Mouse (Mus musculus): Measurements from ENCODE around the gene Samd4b. TPM values are rescaled to one million over a fixed set of nuclear protein-coding genes. Genes with fewer than 3 reads are reported as not detected.

Gene Samd4b
- total and polyA plus RNA-seq, 2 experiments from 2014 or later, result 19.7 to 60.5 TPM

DNA sequence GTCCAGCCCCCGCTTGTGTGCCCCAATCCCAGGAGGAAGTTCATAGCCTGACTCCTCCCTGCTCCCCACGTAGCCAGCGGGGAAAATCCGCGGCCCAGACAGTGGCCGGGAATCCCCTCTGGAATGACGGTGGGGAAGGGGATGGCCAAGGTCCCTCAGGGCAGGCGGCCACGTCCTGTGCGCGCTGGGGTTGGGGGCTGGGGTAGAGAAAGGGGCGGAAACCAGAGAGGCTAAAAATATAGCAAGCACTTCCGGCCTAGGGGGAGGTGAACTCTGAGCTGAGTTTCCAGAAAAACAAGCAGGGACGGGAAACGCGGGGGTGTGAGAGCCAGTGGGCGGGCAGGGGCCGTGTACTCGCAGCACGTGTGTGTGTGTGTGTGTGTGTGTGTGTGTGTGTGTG lies 216.0 kb downstream of the Samd4b start:
- H3K27me3 ChIP-seq (ENCODE audit: insufficient read depth, low read length), result no peaks in the 10 kb centered on the region
- H3K4me1 ChIP-seq (ENCODE audit: insufficient read depth, low read length), result peaks cover 7% of the 10 kb centered on the region
- H3K4me3 ChIP-seq (ENCODE audit: low read length), result peak overlapping the region; percentile 22; the same call in 1 of the 2 replicates
- WGBS, result 6% methylated on average over 20 of the region's 20 CpGs
- TF ChIP-seq CTCF (IDR thresholded peaks at IDR 0.05; ENCODE audit: low read depth), result no peak
- H3K9ac ChIP-seq (replicated peaks; ENCODE audit: low read length), result no peak overlapping the region; the same call in 1 of the 2 replicates
- ATAC-seq (peak; percentile 2; the same call in 1 of the 2 replicates), DNase-seq (ENCODE audit: low spot score) (peak; percentile 39)
- no peaks in the 10 kb centered on the region for H3K36me3 ChIP-seq (ENCODE audit: insufficient read depth, low read length)
- H3K9me3 ChIP-seq (ENCODE audit: low read length), result no peaks in the 10 kb centered on the region
- H3K27ac ChIP-seq, result peak overlapping the region; percentile 76
- H3K4me2 ChIP-seq (ENCODE audit: low read depth, low read length), result peak overlapping the region; percentile 49

DNA sequence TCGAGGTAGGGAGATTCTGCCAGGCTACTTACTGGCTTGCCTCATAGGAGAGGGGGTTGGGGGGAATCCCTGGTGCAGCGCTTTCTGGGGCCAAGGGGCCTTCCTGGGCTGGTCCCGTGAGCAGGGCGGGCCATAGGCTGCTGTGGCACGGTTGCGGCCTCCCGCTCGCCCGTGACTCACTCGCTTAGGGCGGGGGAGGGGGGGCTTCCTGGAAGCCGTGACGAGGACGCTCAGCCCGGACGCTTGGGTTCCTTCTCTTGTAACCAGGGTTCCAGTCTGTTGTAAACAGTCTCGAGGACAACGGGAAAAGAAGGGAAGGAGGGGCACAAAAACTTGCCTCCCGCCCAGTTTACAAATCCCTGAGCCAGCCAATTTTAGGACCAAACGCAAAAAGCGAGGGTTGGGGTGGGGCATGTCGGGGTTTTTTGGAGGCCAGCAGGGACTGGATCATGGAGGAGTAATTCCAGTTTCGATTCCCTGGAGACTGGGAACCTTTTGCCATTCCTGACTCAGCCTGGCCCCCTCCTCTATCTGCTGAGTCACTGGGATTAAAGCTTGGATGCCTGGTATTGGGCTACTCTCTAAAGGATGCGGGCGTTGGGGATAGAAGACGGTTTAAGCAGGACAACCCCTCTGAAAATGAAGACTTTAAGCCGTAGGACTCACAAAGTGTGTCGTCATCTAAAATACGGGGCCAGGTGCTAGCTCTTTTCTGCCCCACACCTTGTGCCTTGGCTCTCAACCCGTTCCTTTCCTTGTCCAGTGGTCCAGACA lies 216.7 kb downstream of the Samd4b start:
- Histone ChIP-seq H3K27ac (peak overlapping the region; percentile 76), H3K9me3 (ENCODE audit: low read length) (no peaks in the 10 kb centered on the region), H3K4me2 (ENCODE audit: low read depth, low read length) (peak overlapping the region; percentile 49), H3K36me3 (ENCODE audit: insufficient read depth, low read length) (no peaks in the 10 kb centered on the region), H3K9ac (replicated peaks; ENCODE audit: low read length) (peak overlapping the region; percentile 21; the same call in 1 of the 2 replicates), H3K4me1 (ENCODE audit: insufficient read depth, low read length) (peaks cover 10% of the 10 kb centered on the region), H3K4me3 (ENCODE audit: low read length) (no peak overlapping the region), H3K27me3 (ENCODE audit: insufficient read depth, low read length) (no peaks in the 10 kb centered on the region)
- peak; percentile 39; the same call in 1 of the 2 replicates for ATAC-seq
- DNase-seq (ENCODE audit: low spot score), result peak; percentile 49
- 11% methylated on average over 30 of the region's 30 CpGs for WGBS
- no peak for TF ChIP-seq CTCF (IDR thresholded peaks at IDR 0.05; ENCODE audit: low read depth)

DNA sequence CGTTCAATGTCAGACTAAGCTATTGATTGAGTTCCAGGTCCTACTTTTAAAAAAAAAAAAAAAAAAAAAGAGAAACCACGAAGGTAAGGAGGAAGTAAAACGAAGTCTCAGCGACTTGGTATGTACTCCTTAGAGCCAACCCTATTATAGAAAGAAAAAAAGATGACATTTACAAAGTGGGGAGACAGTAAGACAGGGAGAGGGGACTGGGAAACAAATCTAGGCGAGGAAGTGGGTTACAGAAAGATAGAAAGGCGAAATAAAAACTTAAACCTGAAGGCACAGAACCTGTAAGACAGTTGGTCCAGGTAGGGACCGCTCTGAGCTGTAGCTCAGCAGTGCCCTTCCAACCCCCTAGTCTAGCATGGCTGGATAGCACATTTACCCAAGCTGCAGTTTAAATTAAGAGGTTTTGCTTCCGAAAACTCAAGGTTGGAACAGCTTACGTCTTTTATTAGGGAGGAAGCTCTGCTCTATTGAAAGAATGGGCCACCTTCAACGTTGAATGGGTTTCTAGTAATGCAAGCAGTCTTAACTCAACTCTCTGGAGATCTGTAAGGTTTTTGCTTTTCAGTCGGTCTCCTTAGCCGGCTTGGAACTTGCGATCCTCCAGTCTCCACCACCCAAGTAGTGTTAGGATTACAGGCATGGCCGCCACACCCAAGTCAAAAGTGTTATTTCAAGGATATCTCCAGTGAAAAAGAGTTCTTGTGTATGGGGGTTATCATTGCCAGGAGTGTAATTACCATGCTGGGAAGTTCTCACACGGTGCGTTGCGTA lies 217.5 kb downstream of the Samd4b start, which contains the start of gene Zfp36:
TSS of gene Zfp36 (minus strand) at position 17 of the 780 bp plus-strand sequence.
- Histone ChIP-seq H3K9ac (replicated peaks; ENCODE audit: low read length) (peak within 1 kb of the TSS; percentile 70), H3K4me2 (ENCODE audit: low read depth, low read length) (peak within 1 kb of the TSS; percentile 78), H3K4me1 (ENCODE audit: insufficient read depth, low read length) (peaks cover 12% of the 10 kb centered on the region), H3K27me3 (ENCODE audit: insufficient read depth, low read length) (no peaks in the 10 kb centered on the region), H3K27ac (peak within 1 kb of the TSS; percentile 78), H3K9me3 (ENCODE audit: low read length) (no peaks in the 10 kb centered on the region), H3K36me3 (ENCODE audit: insufficient read depth, low read length) (no peaks in the 10 kb centered on the region), H3K4me3 (ENCODE audit: low read length) (peak within 1 kb of the TSS; percentile 55)
- WGBS, result 54% methylated on average over 17 of the region's 17 CpGs
- DNase-seq (ENCODE audit: low spot score) (no peak), ATAC-seq (no peak)
- no peak for TF ChIP-seq CTCF (IDR thresholded peaks at IDR 0.05; ENCODE audit: low read depth)

DNA sequence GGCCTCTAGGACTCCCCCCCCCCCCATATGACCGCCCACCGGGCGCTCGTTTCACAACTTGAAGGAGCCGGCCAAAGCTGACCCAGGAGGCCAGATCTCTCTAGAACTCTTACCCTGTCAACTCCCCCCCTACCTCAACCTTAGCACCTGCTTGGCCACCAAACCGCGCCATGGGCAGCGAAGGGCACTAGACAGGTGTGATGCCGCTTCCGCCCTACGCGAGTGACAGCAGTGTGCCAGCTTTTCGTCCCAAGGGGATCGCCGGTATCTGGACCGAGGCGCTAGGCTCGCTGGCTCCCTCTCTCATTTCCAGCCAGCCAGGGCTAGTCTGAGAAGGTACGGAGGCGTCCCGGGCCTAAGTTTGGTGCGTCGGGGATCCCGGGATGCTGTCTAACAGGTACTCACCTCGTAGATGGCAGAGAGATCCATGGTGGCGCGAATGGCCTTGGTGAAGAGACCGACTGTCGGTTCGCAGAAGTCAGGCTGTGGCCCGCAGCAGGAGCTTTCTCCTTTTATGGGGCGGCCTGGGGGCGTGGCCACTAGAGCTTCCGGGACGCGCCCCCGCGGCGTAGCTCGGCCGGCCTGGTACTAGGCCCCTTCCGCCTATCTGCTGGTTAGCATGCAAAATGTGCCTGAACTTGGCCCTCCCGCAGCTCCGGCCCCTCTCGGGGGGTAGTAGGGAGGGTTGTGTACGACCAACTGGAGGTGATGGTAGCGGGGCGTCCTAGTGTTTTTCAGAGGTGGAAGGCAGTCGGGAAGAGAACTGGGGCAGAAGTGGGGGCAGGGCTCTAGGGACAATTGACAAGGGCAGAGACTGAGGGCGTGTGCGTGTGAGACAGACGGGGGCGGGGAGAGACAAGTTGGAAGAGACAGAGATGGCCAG lies 218.9 kb downstream of the Samd4b start:
- Histone ChIP-seq H3K4me2 (ENCODE audit: low read depth, low read length) (peak overlapping the region; percentile 78), H3K27me3 (ENCODE audit: insufficient read depth, low read length) (no peaks in the 10 kb centered on the region), H3K27ac (peak overlapping the region; percentile 78), H3K9ac (replicated peaks; ENCODE audit: low read length) (peak overlapping the region; percentile 70), H3K4me3 (ENCODE audit: low read length) (peak overlapping the region; percentile 55), H3K9me3 (ENCODE audit: low read length) (no peaks in the 10 kb centered on the region), H3K36me3 (ENCODE audit: insufficient read depth, low read length) (no peaks in the 10 kb centered on the region), H3K4me1 (ENCODE audit: insufficient read depth, low read length) (peaks cover 12% of the 10 kb centered on the region)
- ATAC-seq (peak; percentile 47; the same call in 1 of the 2 replicates), DNase-seq (ENCODE audit: low spot score) (peak; percentile 88)
- no peak for TF ChIP-seq CTCF (IDR thresholded peaks at IDR 0.05; ENCODE audit: low read depth)
- 2% methylated on average over 53 of the region's 53 CpGs for WGBS

DNA sequence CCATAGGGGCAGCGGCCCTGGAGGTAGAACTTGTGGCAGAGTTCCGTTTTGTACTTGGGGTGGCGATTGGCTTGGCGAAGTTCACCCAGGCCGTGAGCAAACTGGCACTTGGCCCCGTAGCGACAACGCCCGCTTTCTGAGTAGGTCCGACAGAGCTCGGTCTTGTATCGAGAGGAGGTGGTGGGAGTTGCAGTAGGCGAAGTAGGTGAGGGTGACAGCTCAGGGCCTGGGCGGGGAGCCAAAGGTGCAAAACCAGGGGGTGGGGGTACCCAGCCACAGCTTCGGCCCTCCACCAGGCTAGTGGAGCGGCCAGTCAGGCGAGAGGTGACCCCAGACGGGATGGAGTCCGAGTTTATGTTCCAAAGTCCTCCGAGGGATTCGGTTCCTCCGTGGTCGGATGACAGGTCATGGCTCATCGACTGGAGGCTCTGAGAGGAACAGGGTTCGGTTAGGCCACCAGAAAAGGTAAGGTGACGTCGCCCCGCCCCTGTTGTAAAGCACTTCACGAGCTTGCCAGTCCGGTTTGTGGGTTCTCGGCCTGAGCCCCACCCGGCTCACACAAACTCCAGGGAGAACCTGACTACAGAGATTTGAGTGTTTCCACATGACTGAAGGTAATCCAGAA lies 219.8 kb downstream of the Samd4b start:
- no peak for ATAC-seq
- 46% methylated on average over 32 of the region's 32 CpGs for WGBS
- Histone ChIP-seq H3K4me3 (ENCODE audit: low read length) (peak overlapping the region; percentile 55), H3K27me3 (ENCODE audit: insufficient read depth, low read length) (no peaks in the 10 kb centered on the region), H3K4me2 (ENCODE audit: low read depth, low read length) (peak overlapping the region; percentile 78), H3K9me3 (ENCODE audit: low read length) (no peaks in the 10 kb centered on the region), H3K4me1 (ENCODE audit: insufficient read depth, low read length) (peaks cover 12% of the 10 kb centered on the region), H3K36me3 (ENCODE audit: insufficient read depth, low read length) (no peaks in the 10 kb centered on the region), H3K27ac (peak overlapping the region; percentile 78; the same call in 1 of the 2 replicates), H3K9ac (replicated peaks; ENCODE audit: low read length) (peak overlapping the region; percentile 70; the same call in 1 of the 2 replicates)
- TF ChIP-seq CTCF (IDR thresholded peaks at IDR 0.05; ENCODE audit: low read depth), result no peak
- DNase-seq (ENCODE audit: low spot score), result no peak

Measured in hindbrain, postnatal 0 days (tissue).